Mouse (Mus musculus) cortical plate, adult 2 months (tissue): ENCODE data around the gene 1600014C10Rik.

Source experiments
- CTCF ChIP-seq: fragments of 200-500 bp; IDR thresholded peaks from 2 replicates; pipeline ENCODE4 v1.5.1; 2011; ENCODE audit warnings: mild to moderate bottlenecking, control low read depth, low read length; ENCODE audit not compliant: insufficient read depth; ENCODE audit errors: extremely low read depth
- POLR2A ChIP-seq: fragments of 200-500 bp; IDR thresholded peaks from 2 replicates; pipeline ENCODE4 v1.6.1; 2011; ENCODE audit warnings: mild to moderate bottlenecking, low read length, control low read depth; ENCODE audit not compliant: insufficient read depth; ENCODE audit errors: extremely low read depth

DNA sequence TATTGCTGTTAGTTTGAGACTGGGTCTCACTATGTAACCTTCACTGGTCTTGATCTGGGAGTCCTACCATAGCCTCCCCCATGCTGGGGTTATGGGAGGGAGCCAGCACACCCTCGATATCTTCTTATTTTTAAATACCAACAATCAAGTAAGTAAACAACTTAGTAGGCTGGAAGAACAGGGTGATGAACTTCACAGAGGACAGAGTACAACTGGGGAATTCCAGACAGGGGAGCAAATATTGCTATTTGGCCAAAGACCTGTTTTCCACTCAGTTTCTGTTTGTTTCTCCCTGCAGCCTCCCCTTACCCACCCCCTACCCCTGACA lies 1.4 kb downstream of the 1600014C10Rik start:
- TF ChIP-seq CTCF = no peak
- no peak for TF ChIP-seq POLR2A
